Mouse (Mus musculus) left cerebral cortex, adult 2 months (tissue): ENCODE measurements around the gene Gabrr2. TPM values are rescaled to one million over a fixed set of nuclear protein-coding genes. Genes with fewer than 3 reads are reported as not detected.
"Not testable (repeated sequence)": the region's sequence is repeated elsewhere in the genome, so short reads cannot be mapped to it uniquely, and the experiment has no call there.

Experiments
- DNase-seq, 2 experiments: peaks; one replicate each; pipeline ENCODE4 v3.0.0; 2021 to 2022; ENCODE audit warnings: low spot score in 2 of 2, mixed read lengths in 1 of 2; ENCODE audit errors: extremely low spot score in 1 of 2
- H3K27ac ChIP-seq: fragments of 200-600 bp; 2 replicates; pipeline ENCODE4 v1.8.1; 2022
- H3K4me3 ChIP-seq: fragments of 200-600 bp; 2 replicates; pipeline ENCODE4 v1.8.1; 2022
- CTCF ChIP-seq: fragments of 200-600 bp; IDR thresholded peaks from 2 replicates; pipeline ENCODE4 v1.8.1; 2022; ENCODE audit warnings: antibody characterized with exemption, mild to moderate bottlenecking, moderate library complexity
- intact Hi-C: fragments of 180-260 bp; cut with DNase I; formaldehyde crosslinking; loops from one replicate; pipeline ENCODE4 v1.15.1; 2025
- total RNA-seq, 2 experiments: library from RNA; stranded (reverse); gene quantifications; 2 replicates each; pipeline ENCODE4 v1.2.3; 2021

Gene Gabrr2
- total RNA-seq, 2 experiments from 2014 or later: 0.34 to 0.37 TPM

DNA sequence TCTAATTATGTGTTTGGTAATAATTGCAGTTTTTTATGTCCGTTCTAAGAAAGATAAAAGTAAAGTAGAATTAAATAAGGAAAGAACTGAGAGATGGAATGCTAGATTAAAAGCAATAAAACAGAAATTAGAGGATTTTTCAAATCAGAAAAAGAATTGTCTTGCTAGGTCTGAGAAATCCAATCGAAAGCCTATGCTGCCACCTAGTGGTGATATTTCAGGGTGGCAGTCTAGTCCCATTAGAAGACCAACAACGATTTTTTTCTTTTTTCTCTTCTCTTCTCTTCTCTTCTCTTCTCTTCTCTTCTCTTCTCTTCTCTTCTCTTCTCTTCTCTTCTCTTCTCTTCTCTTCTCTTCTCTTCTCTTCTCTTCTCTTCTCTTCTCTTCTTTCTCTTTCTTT lies 56.3 kb downstream of the Gabrr2 start:
- DNase-seq: peak; percentile 71 to 83
- not testable (repeated sequence) for H3K4me3 ChIP-seq, H3K27ac ChIP-seq
- intact Hi-C loops: loop anchor here (5.0 kb wide), 3 partner anchors 67 to 167 kb away; partner anchors contain the start of genes Ankrd6 and Ube2j1
- TF ChIP-seq CTCF: peak; percentile 83

DNA sequence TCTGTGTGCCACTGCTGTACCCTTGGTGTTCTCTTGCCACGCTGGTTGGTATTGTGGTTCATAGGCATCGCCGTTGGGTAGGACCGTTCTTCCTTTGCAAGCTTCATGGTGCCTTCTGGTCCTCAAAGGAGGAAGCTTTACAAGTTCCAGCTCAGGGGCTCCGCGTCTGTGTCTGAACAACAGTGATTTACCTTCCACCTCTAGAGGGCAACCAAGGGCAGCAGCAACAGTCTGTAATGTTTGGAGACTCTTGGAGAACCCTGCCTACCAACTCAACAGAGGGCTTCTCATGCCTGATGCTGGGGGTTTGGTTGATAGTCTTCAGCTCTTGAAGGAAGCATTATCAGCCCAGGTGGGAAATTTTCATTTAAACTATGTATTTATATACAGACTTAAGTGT lies 61.7 kb downstream of the Gabrr2 start:
- H3K4me3 ChIP-seq: no peak overlapping the region
- intact Hi-C loops: loop anchor here (5.0 kb wide), 1 partner anchor 83 kb away; the partner anchor contains the start of gene Srsf12
- TF ChIP-seq CTCF: peak; percentile 70
- DNase-seq: peak; percentile 35 to 38
- no peak overlapping the region for H3K27ac ChIP-seq

GRCm38 (mm10) chr4:33125409-33126084 lies 62.7 kb downstream of the Gabrr2 start:
- TF ChIP-seq CTCF: no peak
- DNase-seq: no peak
- Histone ChIP-seq H3K4me3 (no peak overlapping the region), H3K27ac (no peak overlapping the region)
- intact Hi-C loops: loop anchor here (1.0 kb wide), 1 partner anchor 168 kb away; no protein-coding TSS in a partner anchor

DNA sequence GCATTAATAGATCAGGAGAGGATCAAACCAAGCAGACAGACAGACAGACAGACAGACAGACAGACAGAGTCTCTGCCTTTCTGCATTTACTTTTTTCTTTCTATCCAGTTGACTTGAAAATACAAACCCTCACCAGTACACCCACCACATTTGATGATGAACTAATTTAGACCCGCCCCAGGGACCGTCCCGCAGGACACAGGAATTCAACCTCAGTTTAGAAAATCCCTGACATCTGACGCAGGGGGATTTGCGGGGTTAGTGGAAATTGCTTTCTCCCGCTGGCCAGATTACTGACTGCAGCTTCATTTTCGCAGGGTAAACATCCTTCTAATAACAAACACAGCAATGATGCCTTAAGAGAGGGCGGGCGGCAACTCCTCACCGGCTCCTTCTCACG lies 69.4 kb downstream of the Gabrr2 start, which contains the start of gene Gabrr1:
Gene Gabrr1, plus strand, starts transcription at position 301 of the 400 bp plus-strand sequence.
- intact Hi-C loops: no loop called here
- H3K27ac ChIP-seq: no peak within 1 kb of the TSS
- no peak for TF ChIP-seq CTCF
- H3K4me3 ChIP-seq: no peak within 1 kb of the TSS
- no peak for DNase-seq

Other genes with a start within 250 kb of the Gabrr2 start
- gene Ankrd6, start 112.2 kb upstream of the Gabrr2 start, total RNA-seq: 10 to 100 TPM; 51.6 to 54.5 TPM
- gene Rragd, start 80.0 kb upstream of the Gabrr2 start, total RNA-seq: 10 to 100 TPM; 90.3 to 93.3 TPM
- 100 to 1,000 TPM in 1 of 2 experiments, 10 to 100 TPM in 1; 99.7 to 105 TPM for gene Ube2j1, start 31.6 kb upstream of the Gabrr2 start, total RNA-seq
- not detected for gene Gabrr1, start 69.5 kb downstream of the Gabrr2 start, total RNA-seq
- 1 to 10 TPM; 5.5 to 6.3 TPM for gene Pm20d2, start 126.7 kb downstream of the Gabrr2 start, total RNA-seq
- gene Srsf12, start 146.0 kb downstream of the Gabrr2 start, total RNA-seq: 10 to 100 TPM; 23.1 to 24.1 TPM
- gene Pnrc1, start 227.2 kb downstream of the Gabrr2 start, total RNA-seq: 100 to 1,000 TPM; 152 to 156 TPM
- gene Rngtt, start 247.3 kb downstream of the Gabrr2 start, total RNA-seq: 10 to 100 TPM; 27.3 to 29.2 TPM